Mouse (Mus musculus) liver, adult (tissue): ENCODE data around the gene Pwp2.

Experiments used
- GATA4 ChIP-seq: IDR thresholded peaks from 2 replicates; pipeline ENCODE4 v1.6.1; 2014; ENCODE audit warnings: mild to moderate bottlenecking, low read length; ENCODE audit not compliant: insufficient replicate concordance

Gene Pwp2

DNA sequence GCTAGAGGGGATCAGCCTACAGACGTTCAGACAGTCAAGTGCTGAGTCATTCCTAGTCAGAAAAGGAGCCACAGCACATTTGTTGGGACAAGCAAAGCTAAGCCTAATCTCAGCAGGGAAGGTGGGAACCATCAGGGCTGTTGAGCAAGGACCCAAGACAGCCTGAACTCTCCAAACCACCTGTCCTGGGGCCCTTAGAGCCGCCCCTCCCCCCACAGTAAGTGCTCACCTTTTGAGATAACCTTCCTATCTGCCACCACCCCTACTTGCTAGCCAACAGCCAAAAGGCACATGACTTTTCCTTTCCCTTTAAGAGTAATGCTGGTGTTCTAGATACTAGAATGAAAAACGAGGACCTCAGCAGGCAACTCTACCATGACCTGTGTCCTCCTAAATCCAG is 1.4 kb downstream of the Pwp2 start:
- TF ChIP-seq GATA4 = no peak

GRCm38 (mm10) chr10:78182321-78182720 is 2.6 kb downstream of the Pwp2 start:
- no peak for TF ChIP-seq GATA4

DNA sequence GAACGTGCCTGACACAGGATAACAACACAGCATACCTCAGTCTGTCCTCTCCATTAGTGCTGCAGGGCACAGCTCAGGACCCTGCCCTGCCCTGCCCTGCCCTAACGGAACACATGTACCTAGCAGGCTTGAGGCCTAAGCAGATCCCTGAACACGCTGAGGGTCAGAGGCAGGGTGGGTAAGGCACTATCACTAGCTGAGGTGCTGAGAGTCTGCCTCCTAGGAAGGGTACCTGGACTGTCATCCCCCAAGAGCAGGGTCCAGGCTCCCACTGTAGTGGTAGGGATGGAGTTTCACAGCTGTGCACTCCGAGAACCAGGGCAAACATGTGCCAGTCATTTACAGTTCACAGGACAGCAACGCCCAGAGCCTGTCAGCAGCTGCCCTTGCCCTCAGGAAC is 10.5 kb downstream of the Pwp2 start:
- no peak for TF ChIP-seq GATA4

GRCm38 (mm10) chr10:78171581-78171980 is 13.4 kb downstream of the Pwp2 start:
- no peak for TF ChIP-seq GATA4

GRCm38 (mm10) chr10:78171057-78171456 is 13.9 kb downstream of the Pwp2 start:
- no peak for TF ChIP-seq GATA4

- TF ChIP-seq GATA4 = no peak
These were observed 14.5 kb downstream of the Pwp2 start for GRCm38 (mm10) chr10:78170445-78170844.

- TF ChIP-seq GATA4 = no peak
These were observed 15.5 kb downstream of the Pwp2 start, which contains the start of gene D10Jhu81e for GRCm38 (mm10) chr10:78169281-78170042. Gene D10Jhu81e, minus strand, starts transcription at chr10:78169782.

- TF ChIP-seq GATA4 = no peak
These were observed 16.2 kb downstream of the Pwp2 start for GRCm38 (mm10) chr10:78168792-78169191.

DNA sequence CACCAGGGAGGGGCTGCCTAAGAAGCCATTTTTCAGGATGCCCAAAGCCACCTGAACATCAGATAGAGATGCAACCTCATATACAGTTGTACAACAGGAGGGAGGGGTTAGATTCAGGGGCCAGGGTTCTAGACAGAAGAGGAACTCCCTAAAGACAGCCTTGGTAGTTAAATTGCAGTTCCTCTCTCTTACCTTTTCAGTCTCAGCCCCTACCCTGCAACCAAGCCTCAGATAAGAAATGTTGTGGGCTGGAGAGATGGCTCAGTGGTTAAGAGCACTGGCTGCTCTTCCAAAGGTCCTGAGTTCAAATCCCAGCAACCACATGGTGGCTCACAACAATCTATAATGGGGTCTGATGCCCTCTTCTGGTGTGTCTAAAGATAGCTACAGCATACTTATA is 17.2 kb downstream of the Pwp2 start:
- no peak for TF ChIP-seq GATA4

DNA sequence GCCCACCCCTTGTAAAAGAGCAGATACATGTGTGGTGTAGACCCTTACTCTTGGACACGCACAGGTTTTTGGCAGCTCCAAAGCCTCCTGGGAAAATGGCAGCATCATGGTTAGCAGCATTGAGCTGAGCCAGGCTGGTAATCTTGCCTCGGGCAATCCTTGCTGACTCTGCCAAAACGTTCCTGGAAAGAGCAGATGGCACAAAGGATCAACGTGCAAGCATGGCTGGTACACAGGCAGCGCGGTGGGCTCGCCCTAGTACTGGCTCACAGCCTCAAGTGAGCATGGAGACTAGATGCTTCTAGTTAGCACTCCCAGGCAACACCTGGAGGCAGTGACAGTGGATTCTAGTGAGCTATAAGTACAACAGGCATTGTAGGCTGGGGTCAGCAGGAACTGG is 17.6 kb downstream of the Pwp2 start:
- no peak for TF ChIP-seq GATA4

- TF ChIP-seq GATA4 = no peak
These were observed 19.5 kb downstream of the Pwp2 start for GRCm38 (mm10) chr10:78165256-78166005.

GRCm38 (mm10) chr10:78164786-78165185 is 20.2 kb downstream of the Pwp2 start:
- TF ChIP-seq GATA4 = no peak

- no peak for TF ChIP-seq GATA4
These were observed 21.0 kb downstream of the Pwp2 start for GRCm38 (mm10) chr10:78163923-78164322.

- no peak for TF ChIP-seq GATA4
These were observed 21.7 kb downstream of the Pwp2 start for GRCm38 (mm10) chr10:78163241-78163640.

GRCm38 (mm10) chr10:78162646-78163045 is 22.3 kb downstream of the Pwp2 start:
- TF ChIP-seq GATA4 = no peak

DNA sequence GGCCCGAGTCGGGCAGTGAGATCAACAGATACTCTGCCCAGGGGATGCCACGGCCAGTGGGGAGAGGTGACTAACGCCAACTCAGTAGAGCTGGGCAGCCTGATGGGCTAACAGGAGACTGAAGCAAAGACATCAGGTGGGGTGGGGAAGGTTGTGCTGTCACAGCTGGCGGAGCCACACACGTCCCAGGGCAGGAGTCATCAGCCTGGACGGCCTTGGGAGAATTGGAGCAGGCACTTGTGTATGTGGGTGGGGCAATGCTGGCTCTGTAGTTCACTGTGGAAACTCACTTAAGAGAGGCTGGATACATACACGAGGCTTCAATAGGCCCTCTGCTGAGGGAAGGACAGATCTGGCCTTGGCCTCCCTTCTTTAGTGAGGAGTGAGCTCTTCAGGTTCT is 23.9 kb downstream of the Pwp2 start:
- no peak for TF ChIP-seq GATA4
